Mouse (Mus musculus): ENCODE data around the gene Sgcd. TPM values are rescaled to one million over a fixed set of nuclear protein-coding genes. Genes with fewer than 3 reads are reported as not detected.

The Sgcd gene
- total and polyA plus RNA-seq, 3 experiments: 0.38 to 2.4 (median 0.43) TPM

- no peak overlapping the region; the same call in 1 of the 2 replicates for H3K9ac ChIP-seq (ENCODE audit: insufficient read depth, low read depth)
- TF ChIP-seq RCOR1 (conservative IDR thresholded peaks at IDR 0.05; ENCODE audit: low read depth, low read length) (no peak), ELF1 (IDR thresholded peaks at IDR 0.05; ENCODE audit: low read depth, low read length) (no peak), RAD21 (IDR thresholded peaks at IDR 0.05; ENCODE audit: low read depth, low read length) (no peak), HCFC1 (IDR thresholded peaks at IDR 0.05; ENCODE audit: low read depth, low read length) (no peak), MAZ (IDR thresholded peaks at IDR 0.05; ENCODE audit: low read depth, low read length) (no peak), MAX (IDR thresholded peaks at IDR 0.05; ENCODE audit: low read length) (no peak), POLR2AphosphoS2 (IDR thresholded peaks at IDR 0.05; ENCODE audit: low read depth, low read length) (no peak), POLR2A (IDR thresholded peaks at IDR 0.05; ENCODE audit: low read depth, low read length) (no peak), NELFE (IDR thresholded peaks at IDR 0.05; ENCODE audit: low read depth, low read length) (no peak), EP300 (IDR thresholded peaks at IDR 0.05; ENCODE audit: low read length) (no peak), MXI1 (IDR thresholded peaks at IDR 0.05; ENCODE audit: low read depth, low read length) (no peak), MEF2A (IDR thresholded peaks at IDR 0.05; ENCODE audit: borderline replicate concordance, low read depth, low read length) (no peak), SMC3 (IDR thresholded peaks at IDR 0.05; ENCODE audit: low read depth, low read length) (no peak), USF2 (conservative IDR thresholded peaks at IDR 0.05; ENCODE audit: low read depth, low read length) (no peak)
- H3K36me3 ChIP-seq (replicated peaks in 1 of 2; ENCODE audit: control insufficient read depth in 1 of 2, insufficient read depth in 1 of 2, low read length in 1 of 2): no peaks in the 10 kb centered on the region
- in situ Hi-C loops (cut with MboI; ENCODE audit: low pct_ligation_motif_present, low pct_unique_long_range_greater_than_20kb, low sequenced_read_pairs) (no loop called here), dilution Hi-C loops (cut with MboI; ENCODE audit: extremely low pct_ligation_motif_present, extremely low pct_unique_long_range_greater_than_20kb, low sequenced_read_pairs) (no loop called here)
- no peaks in the 10 kb centered on the region for H3K79me2 ChIP-seq (replicated peaks; ENCODE audit: control insufficient read depth, extremely low read depth, insufficient read depth, poor library complexity, severe bottlenecking)
- no peaks in the 10 kb centered on the region for H3K9me3 ChIP-seq (replicated peaks; ENCODE audit: low read length)
- no peak overlapping the region for H3K4me2 ChIP-seq (ENCODE audit: insufficient read depth, low read depth, poor library complexity, severe bottlenecking)
- H3K27me3 ChIP-seq (replicated peaks): no peaks in the 10 kb centered on the region
- peaks cover 0 to 42% of the 10 kb centered on the region in 2 experiments; a peak in 3 of 4 replicates for H3K4me1 ChIP-seq (ENCODE audit: control insufficient read depth in 1 of 2, insufficient read depth in 2 of 2)
- no peak for DNase-seq (ENCODE audit: extremely low read depth)
- H3K4me3 ChIP-seq (replicated peaks in 1 of 3; ENCODE audit: low read depth in 2 of 3, low read length in 2 of 3, poor library complexity in 1 of 3): no peak overlapping the region
- H3K27ac ChIP-seq (ENCODE audit: insufficient read depth, low read depth): no peak overlapping the region
Measured at GRCm38 (mm10) chr11:46846661-46847060, 1142.1 kb downstream of the Sgcd start.
